Mouse (Mus musculus) neutrophil, adult 5-6 weeks (primary cell): Measurements from ENCODE around the gene Lamp2. TPM values are rescaled to one million over a fixed set of nuclear protein-coding genes. Genes with fewer than 3 reads are reported as not detected.
"Not testable (repeated sequence)": the region's sequence is repeated elsewhere in the genome, so short reads cannot be mapped to it uniquely, and the experiment has no call there.

ENCODE experiments used
- ATAC-seq: fragments of 151-379, 151-347 bp; 2 replicates; pipeline ENCODE4 v1.8.0; 2017; ENCODE audit warnings: mild to moderate bottlenecking, moderate TSS enrichment; ENCODE audit not compliant: insufficient number of reproducible peaks, poor library complexity, low FRiP score, severe bottlenecking; ENCODE audit errors: extremely low read depth
- total RNA-seq: library from RNA; stranded (forward); fragments of 200-1000 nt; gene quantifications from 2 replicates; pipeline ENCODE4 v1.2.3, GENCODE M21; 2017

Lamp2 gene
- total RNA-seq, 1 experiment from 2014 or later: 194 TPM

DNA sequence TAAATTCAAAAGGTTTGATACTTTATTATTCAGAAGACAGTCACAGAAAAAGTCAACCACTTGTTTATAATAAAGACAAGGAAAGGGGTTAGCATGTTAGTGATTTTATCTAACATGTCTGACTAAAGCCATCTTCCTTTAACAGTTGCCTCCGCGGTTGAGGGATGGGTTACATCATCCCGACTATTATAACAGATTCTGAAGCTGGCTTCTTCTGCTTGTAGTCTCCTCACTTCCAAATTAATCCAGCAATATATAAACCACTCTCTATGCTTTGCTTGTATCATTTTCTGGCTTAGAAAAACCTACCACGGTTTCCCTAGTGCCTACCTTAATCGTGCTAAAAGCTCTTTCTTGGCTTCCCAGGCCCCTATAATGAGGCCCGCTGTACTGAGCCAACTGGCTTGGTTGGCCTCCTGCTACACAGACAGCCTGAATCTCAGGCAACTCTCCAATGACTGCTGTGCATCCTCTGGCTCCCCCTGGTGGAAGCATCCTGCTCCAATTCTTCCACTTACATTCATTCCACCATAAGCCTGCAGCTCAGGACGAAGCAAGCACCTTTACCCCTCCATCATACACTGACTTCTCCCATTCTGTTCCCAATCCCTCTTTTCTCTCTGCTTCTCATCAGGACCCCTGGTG lies 18.0 kb downstream of the Lamp2 start:
- peak; percentile 77 for ATAC-seq

DNA sequence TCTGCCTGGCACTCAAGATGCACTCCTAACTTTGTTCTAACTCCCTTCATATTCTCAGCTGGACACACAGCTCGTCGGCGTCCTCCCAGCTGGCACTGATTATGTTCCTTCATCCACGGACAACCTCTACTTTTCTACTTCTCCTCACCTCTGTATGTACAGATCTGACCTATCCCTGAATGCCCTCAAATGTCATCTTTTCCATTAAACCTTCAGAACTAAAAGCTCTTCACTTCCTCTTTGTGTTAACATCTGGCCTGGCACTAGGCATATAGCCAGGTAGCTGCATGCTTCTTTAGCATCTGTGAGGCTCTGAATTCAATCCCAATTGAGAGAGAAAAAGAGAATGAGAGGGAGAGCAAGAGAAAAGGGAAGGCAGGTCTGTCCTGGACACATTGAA lies 26.8 kb downstream of the Lamp2 start:
- no peak for ATAC-seq

DNA sequence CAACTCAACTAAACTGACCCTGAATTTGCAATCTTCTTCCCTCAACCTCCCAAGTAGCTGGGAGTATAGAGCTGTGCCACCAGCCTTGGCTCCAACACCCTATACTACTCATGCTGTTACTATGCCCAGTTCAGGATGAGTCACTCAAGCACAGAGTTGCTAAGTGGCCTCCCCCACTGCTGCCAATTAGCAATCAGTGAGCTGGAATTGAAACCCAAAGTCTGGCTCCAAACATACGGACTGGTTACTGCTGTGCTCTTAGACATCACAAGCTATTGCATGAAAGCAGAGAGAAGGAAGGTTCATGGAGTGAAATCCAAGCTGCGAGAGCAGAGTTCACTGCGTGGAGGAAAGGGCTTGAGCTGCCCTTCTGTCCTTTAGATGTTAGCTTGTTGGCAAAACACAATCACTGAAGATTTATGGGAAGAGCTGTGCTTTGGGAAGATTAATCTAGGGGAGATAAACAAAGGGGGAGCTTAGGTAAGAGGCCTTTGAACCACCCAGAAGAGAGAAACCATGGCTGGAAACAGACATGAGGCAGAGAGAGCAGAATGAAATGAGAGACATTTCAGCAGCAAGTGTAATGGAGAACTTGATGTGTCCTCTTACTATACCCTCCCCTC lies 27.3 kb downstream of the Lamp2 start:
- ATAC-seq: no peak

DNA sequence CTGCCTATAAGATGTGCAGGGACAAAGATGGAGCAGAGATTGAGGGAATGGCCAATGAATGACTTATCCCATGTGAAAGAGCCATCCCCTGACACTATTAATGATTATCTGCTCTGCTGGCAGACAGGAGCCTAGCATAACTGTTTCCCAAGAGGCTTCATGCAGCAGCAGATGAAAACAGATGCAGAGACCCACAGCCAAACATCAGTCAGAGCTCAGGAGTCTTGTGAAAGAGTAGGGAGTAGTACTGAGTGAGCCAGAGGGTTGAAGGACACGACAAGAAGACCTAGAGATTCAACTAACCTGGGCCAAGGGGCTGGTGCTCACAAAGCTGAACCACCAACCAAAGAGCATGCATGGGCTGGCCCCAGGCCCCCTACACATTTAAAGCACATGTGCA lies 30.2 kb downstream of the Lamp2 start:
- no peak for ATAC-seq

DNA sequence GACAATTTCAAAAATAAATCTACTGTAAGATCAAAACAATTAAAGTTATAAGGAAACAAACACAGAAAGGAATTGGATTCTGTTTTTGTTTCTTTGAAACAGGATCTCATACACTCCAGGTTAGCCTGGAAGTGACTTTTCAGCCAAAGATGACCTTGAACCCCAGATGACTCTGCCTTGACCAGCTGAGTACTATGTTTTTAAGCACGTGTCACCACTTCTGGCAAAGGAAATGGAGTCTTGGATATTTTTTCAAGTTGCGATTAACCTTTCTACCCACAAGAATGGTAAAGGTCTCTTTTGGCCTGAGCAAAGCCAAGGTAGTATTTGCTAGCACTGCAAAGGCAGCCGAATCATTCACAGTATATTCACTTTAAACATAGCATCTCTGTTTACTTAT lies 33.2 kb downstream of the Lamp2 start:
- ATAC-seq: no peak

DNA sequence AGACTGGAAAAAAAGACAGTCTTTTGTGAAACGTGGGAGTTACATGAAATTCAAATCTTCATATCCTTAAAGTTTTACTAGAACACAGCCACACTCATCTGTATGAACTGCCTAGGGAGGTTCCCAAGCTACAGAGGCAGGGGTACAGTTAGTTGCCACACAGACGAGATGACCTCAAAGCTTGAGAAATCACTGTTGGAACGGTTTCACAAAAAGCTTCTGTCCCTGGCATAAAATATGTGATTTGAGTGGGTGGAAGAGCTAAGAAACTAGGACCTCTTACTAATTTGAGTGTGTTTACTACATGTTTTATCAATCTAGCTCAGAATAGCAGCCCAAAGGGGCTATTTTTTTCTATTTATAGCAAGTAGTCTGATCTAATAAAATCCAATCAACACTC lies 33.9 kb downstream of the Lamp2 start:
- no peak for ATAC-seq

DNA sequence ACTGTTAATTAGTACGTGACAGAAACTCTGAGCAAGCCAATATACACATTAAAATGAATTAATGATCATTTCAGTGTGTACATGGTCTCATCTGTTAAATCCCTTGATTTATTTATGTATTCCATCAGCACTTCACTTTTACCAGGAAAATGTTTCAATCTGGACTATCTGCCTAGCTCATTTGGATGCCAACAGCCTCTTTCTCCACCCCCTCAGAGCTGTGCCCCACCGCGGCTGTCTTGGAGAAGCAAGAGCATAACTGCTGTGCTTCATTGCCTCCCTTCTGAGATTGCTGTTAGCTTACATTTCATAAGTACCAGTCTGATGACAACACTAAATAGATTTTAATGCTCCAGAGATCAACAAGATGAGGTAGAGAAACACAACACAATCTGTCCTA lies 52.4 kb downstream of the Lamp2 start:
- ATAC-seq: no peak

DNA sequence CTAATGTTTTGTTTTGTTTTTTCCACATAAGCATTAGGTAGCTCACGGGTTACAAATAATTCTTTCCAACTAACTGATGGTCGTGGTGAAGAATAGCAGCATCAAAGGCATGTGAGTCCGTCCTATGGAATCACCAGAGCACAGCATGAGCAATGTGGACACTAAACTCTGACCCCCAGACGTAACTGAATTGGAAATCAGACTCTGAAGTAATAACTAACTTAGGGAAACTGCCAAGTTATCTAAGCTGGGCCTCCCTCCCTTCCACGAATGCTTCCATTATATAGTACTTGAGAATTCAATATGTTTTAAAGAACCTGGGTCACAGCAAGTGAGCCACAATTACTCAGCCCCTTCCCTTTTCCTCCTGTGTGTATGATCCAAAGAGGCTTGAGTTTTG lies 53.3 kb downstream of the Lamp2 start:
- no peak for ATAC-seq

DNA sequence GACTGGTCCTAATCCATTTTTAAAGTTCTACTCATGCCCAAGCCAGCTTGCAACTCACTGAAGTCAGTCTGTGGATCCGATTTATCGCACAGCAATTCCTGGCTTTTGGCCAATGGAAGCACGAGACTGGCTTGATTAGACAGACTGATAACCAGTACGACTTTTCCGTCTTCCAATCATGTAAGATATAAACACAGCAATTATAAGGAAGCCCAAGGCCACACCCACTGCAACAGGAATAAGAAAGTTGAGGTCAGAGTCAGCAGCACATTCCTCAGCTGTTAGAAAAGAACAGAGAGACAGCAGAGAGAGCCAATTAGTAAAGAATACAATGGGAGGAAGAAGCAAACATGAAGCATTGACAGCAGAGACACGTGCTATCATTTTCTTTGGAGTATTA lies 54.2 kb downstream of the Lamp2 start:
- ATAC-seq: no peak

DNA sequence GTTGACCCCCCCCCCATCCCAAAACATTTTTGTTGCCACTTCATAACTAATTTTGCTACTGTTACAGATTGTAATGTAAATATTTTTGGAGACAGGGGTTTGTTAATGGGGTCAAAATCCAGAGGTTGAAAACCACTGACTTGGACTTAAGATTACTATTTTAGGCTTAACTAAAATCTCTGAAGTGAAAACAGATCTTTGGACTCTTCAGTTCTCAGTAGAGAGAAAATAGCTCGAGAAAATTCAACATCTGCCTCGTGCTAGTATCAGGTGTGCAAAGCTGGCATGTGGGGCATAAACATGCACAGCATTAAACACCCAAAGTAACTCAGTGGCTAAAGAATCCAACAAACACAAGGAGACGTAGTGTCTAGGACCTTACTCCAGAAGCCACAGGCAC lies 55.6 kb downstream of the Lamp2 start:
- no peak for ATAC-seq

DNA sequence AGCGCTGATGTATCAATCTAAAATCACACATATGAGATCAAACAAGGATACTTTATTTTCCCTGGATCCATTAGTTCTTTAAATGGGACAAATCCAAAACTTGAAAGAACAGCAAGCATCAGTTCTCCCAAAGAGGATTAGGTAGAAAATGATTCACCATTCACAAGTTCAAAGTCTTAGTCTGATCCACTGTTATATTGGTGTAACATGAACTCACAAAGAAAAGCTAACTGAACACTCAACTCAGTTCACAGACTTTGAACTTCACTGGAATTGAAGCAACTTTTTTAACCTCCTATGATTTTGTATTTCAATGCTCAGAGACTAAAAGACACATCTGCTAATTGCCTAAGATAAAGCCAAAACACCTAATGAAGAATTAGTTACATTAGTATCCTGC lies 56.6 kb downstream of the Lamp2 start:
- ATAC-seq: no peak

DNA sequence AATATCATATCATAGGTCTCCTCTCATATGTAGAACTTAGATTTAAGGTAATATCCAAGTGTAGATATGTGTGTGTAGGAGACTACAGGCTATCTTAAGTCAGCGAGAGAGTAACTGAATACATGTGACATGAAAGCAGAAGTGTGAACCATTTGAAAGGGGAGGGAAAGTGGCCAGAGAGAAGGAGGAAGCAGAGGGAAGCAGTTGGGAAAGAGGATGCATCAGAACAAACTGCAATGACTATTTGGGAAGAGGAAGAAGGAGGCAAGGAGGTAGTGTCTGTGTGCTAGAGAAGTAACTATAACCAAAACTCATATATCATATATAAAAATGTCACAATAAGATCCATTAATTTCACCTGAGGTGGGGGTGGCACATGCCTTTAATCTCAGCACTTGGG lies 83.1 kb downstream of the Lamp2 start:
- ATAC-seq: not testable (repeated sequence)

DNA sequence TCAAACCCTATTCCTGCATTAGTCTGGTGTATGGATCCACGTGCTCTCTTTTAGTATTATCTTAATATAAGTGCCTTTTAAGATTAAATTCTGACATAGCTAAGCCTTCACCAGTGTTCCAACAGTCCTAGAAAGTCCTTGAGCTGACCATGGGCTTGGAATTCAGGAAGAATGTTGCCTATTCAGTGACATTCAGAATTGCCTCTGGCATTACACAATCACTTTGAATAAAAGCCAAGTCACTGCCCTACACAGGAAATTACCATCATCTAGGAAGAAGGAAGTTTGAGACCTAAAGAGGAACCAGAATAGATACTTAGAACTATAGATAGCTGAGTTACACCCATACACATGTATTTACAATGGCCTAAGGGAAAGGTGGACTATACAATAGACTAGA lies 91.6 kb downstream of the Lamp2 start:
- not testable (repeated sequence) for ATAC-seq

DNA sequence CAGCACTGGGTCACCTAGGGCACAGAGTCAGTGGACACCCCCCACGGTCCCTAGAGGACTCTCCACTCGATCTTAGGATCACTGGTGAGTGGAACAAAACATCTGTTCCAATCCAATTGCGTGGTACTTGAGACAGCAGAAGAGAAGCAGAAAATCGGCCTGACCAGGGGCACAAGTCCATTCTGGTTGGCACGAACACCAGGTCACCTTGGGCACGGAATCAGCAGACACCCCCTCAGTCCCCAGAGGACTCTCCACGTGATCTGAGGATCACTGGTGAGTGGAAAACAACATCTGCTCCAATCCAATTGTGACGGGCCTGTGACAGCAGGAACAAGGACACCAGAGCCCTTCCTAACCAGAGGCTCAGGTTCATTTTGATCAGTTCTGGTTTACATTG lies 94.2 kb downstream of the Lamp2 start:
- ATAC-seq: no peak

Other genes starting within 250 kb of the Lamp2 start
- gene Tmem255a, start 204.0 kb downstream of the Lamp2 start, total RNA-seq: 0.35 TPM in 1 of 2 replicates, not detected in the other
- 0.12 TPM in 1 of 2 replicates, not detected in the other for gene Atp1b4, start 140.3 kb downstream of the Lamp2 start, total RNA-seq
- gene Cul4b, start 119.7 kb upstream of the Lamp2 start, total RNA-seq: 42.7 and 49.1 TPM in 2 replicates
- gene Mcts1, start 144.1 kb upstream of the Lamp2 start, total RNA-seq: 41.3 and 43.0 TPM in 2 replicates
- gene C1galt1c1, start 178.6 kb upstream of the Lamp2 start, total RNA-seq: 31.4 and 38.2 TPM in 2 replicates